Mouse (Mus musculus): ENCODE measurements at regions not wholly inside any gene's neighbourhood (a gene's known extent, or its start where the extent isn't known, plus 50 kb on each side); places are given as distances from the start of the nearest gene placed in this dataset.

DNA sequence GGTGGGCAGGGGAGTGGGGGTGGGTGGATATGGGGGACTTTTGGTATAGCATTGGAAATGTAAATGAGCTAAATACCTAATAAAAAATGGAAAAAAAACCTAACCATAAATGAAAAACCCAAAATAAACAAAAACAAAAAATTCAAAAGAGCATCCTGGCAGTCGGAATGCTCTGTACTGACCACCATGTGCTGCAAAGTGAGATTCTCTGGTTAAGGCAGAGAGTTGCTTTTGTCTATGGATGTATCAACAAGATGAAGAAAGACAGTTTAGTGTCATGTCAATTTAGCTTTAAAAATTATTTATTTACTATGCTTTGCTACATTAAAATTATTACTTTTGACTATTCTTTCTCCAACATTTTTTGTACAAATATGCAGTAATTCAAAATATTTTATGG lies 88.5 kb downstream of the E330014E10Rik start:
- DNase-seq: no peak

DNA sequence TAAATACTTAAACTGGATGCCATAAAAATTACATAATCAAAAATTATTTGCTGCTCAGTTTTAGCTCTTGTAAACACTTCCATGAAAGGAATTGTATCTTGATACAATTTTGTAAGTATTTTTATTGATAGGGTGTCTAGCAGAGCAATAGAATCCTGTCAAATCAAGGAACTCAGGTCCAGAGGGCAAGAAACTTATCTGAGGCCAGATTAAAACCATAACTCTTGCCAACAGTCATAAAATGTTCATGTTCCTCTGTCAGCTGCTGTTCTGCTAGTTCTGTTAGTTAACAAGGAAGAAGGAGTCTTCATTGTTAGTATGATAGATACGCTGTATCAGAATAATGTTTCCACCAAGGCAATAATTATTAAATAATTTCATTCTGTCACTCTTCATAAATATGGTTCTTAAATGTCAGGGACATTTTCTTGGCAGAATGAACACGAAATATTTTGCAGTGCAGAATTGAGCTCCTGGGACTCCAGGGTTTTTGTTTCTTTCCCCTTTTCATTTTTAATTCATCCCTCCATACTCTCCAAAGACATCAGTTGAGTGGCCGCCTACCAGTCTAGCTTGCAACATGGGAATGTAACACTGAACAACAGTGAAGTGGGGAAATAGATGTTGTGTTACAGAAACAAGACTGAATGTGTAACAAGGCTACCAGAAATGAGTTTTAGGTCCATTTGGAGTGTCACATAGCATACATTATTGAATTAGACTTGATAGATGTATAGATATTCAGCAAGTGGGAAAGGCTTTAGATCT lies 89.1 kb downstream of the E330014E10Rik start:
- DNase-seq: no peak

DNA sequence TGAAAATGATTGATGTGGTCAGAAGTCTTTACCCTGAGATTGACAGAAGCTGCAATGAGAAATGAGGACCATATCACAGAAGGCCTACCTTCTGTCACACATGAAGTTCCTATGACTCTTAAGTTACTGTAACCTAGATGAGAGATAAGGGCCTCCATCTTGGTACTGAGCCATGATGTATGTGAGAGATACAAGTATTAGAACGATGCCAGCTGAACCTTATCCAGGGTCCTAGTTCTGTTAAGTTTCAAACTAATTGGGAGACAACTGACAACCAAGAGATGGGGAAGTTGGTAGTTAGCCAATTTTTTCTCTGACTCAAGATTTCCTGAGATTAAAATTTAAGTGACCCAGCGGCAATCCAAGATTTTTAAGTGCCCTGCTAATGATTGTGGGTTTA lies 89.7 kb downstream of the E330014E10Rik start:
- no peak for DNase-seq

DNA sequence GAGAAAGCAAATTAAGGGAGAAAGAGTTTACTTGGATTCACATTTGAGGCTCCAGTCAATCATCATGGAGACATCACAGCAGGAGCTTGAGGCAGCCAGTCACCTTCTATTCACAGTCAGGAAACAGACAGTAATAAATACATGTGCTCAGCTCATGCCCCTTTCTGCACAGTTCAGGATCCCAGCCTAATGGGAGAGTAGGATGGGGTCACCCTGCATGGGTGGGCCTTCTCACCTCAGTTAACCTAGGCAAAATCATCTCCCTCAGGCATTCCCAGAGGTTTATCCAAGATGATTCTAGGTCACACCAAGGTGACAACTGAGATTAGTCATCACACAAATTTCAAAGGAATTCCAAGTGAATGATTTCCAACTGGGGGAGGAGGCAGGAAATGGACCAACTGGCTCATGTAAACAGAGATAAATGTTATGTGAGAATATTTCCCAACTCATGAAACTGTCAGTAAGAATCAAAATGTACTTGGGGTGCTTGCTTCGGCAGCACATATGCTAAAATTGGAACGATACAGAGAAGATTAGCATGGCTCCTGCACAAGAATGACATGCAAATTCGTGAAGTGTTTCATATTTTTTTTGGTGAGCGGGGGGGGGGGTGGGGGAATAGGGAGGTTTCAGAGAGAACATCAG lies 89.8 kb upstream of the Cxcl13 start:
- no peak for DNase-seq

DNA sequence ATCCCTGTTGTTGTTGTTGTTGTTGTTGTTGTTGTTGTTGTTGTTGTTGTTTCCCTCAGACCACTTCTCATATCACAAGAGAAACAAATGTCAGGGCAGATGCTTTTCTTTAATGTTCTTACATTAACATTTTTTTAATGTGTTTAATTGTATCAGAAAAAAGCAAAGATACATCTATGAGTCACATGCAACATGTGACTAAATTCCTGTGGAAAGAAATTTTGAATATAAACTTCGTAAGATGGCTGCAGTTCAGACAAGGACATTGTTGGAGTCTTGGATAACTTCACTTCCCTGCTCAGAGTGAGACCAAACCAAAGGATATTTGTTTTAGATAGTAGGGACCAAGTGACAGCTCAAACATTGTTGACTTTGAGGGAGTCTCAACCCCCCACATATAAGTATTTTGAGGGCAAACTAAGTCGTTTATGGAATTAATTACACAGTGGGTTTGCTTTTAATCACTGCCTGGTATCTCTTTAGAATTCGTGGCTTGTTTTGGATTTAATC lies 86.4 kb upstream of the Cxcl13 start:
- DNase-seq: no peak

DNA sequence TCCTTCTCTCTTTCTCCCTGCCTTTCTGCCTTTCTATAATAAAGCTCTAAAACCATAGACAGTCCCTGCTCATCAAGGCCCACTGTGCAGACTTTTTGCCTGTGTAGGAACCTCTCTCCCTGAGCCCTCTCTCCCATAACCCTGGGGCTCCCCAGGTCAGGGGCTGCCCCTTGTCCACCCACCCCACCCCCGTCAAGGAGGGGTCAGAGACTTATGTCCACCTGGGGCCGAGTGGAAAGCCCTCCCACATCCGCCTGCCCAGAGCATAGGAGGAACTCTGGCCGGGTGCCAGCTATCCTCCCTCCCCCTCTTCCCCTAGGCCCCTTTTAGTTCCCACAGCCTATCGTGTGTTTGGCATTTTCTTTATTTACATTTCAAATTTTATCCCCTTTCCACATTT lies 81.8 kb upstream of the Cxcl13 start:
- DNase-seq: no peak

DNA sequence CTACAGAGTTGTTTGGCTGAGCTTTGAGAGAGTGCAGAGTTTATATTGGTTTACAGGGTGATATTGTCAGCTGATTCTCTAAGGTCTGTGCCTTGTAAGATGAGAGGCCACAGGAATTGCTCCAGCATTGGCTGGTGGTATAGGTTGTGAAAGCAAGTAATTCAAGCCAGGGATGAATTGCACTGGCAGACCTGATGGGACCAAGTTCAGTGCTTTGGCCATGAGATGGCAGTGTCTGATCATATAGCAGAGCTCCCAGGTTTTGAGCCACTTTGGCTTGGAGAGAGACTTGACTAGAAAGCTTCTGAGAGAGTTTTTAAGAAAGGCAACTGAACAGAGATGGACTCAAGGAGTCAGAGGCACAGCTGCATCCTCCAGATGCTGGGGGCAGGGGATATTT lies 75.8 kb upstream of the Cxcl13 start:
- peak; percentile 52 for DNase-seq

Data from right cerebral cortex, postnatal 25 days (tissue).